Mouse (Mus musculus): ENCODE results near the gene Hdgf. TPM values are rescaled to one million over a fixed set of nuclear protein-coding genes. Genes with fewer than 3 reads are reported as not detected.
"Not testable (repeated sequence)": the region's sequence is repeated elsewhere in the genome, so short reads cannot be mapped to it uniquely, and the experiment has no call there.

Gene Hdgf
- polyA plus RNA-seq (2021) = 503 TPM

DNA sequence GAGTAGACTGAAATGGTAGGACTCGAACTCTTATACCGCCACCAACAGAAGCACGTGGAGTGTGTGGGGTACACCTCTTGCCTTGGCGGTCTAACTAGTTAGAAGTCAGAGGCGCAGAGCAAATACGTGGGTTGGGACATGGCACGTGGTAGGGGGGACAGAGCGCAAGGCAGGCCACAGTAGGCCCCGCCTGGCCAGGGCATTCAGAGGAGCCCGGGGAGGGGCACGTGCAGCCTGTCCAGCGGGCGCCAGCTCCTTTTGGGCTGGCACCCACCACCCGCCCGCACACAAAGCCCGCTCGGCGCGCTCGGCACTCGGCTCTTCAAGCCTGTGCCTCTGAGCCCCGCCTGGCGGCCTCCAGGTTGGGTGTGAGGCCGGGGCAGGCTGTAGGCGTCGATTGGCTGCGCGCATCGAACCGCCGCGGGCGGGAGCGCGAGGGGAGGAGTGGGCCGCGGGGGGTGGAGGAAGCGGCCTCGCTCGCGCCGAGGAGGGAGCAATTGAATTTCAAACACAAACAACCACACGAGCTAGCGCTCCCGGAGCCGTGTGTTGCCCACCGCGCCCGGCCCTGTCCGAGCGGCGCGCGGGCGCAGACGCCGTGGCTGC is at the start of gene Hdgf:
Gene Hdgf (plus strand): TSS at position 442 of the 606 bp plus-strand sequence.
- ChIA-PET CTCF (interaction anchor here (0.6 to 1.4 kb wide), 3 partner anchors 11 to 65 kb away, joined by 3 to 5 read pairs (median 3); partner anchors contain the start of gene Nes), POLR2A (interaction anchor here (0.8 to 2.1 kb wide), 7 partner anchors 8 to 24 kb away, joined by 3 to 6 read pairs (median 5); partner anchors contain the start of genes Isg20l2 and Prcc)
- peak; percentile 65 for ATAC-seq
- H3K27me3 ChIP-seq = no peaks in the 10 kb centered on the region
- TF ChIP-seq CTCF (IDR thresholded peaks at IDR 0.05) = no peak
- in situ Hi-C loops (cut with MboI; ENCODE audit: low pct_unique_long_range_greater_than_20kb) = no loop called here
- peak; percentile 88 for DNase-seq (ENCODE audit: low read depth, low spot score)

- ChIA-PET CTCF (interaction anchor here (0.8 to 7.6 kb wide), 2 partner anchors 18 to 41 kb away, joined by 3 to 40 read pairs; no protein-coding TSS in a partner anchor), POLR2A (no interaction called here)
- ATAC-seq = no peak
- in situ Hi-C loops (cut with MboI; ENCODE audit: low pct_unique_long_range_greater_than_20kb) = no loop called here
- no peak for TF ChIP-seq CTCF (IDR thresholded peaks at IDR 0.05)
- no peaks in the 10 kb centered on the region for H3K27me3 ChIP-seq
- DNase-seq (ENCODE audit: low read depth, low spot score) = no peak
Measured at GRCm38 (mm10) chr3:87857666-87858065, 48.5 kb upstream of the Hdgf start.

- ATAC-seq (peak; percentile 68), DNase-seq (ENCODE audit: low read depth, low spot score) (peak; percentile 58)
- no peaks in the 10 kb centered on the region for H3K27me3 ChIP-seq
- CTCF ChIA-PET = interaction anchor here (0.7 to 7.6 kb wide), 15 partner anchors 8 to 104 kb away, joined by 3 to 40 read pairs (median 5); partner anchors contain the start of genes Ntrk1 and Prcc
- POLR2A ChIA-PET = interaction anchor here (0.5 to 1.0 kb wide), 2 partner anchors 11 to 408 kb away, joined by 3 read pairs; no protein-coding TSS in a partner anchor
- in situ Hi-C loops (cut with MboI; ENCODE audit: low pct_unique_long_range_greater_than_20kb) = no loop called here
- no peak for TF ChIP-seq CTCF (IDR thresholded peaks at IDR 0.05)
Measured at GRCm38 (mm10) chr3:87859813-87860212, 46.3 kb upstream of the Hdgf start.

DNA sequence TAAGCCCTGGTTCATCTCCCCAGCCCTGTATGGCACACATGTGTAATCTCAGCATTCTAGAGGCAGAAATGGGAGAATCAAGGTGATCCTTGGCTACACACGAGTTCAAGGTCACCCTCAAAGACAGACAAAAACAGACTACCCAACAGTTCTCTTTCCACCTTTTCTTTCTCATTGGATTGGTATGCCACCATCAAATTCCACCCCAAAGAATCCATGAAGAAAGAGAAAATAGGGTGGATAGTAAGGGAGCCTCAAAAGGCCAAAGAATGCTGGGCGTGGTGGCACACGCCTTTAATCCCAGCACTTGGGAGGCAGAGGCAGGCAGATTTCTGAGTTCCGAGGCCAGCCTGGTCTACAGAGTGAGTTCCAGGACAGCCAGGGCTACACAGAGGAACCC is 42.0 kb upstream of the Hdgf start:
- CTCF ChIA-PET = interaction anchor here (1.5 kb wide), 1 partner anchor 12 kb away, joined by 3 read pairs; no protein-coding TSS in a partner anchor

DNA sequence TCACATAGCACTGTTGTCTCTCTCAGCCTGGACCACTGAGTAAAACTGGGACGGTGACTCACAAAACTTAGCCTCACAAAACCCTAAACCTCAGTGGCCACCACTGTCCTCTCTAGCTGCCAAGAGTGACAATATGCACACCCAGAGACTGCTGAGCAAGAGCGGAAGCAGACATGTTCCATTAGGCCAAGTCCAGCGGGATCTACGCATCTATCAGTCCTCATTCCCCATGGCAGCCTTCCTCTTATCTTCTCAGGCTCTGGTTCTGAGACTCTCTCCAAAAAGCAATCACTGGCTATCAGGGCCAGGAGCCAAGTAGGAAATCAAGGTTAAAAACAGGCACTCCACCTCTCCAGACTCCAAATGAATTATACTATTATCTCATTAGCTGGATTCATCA is 28.4 kb upstream of the Hdgf start:
- ATAC-seq = no peak
- ChIA-PET CTCF (interaction anchor here (0.6 to 3.0 kb wide), 4 partner anchors 9 to 40 kb away, joined by 3 to 7 read pairs (median 5); no protein-coding TSS in a partner anchor), POLR2A (no interaction called here)
- H3K27me3 ChIP-seq = no peaks in the 10 kb centered on the region
- DNase-seq (ENCODE audit: low read depth, low spot score) = no peak
- in situ Hi-C loops (cut with MboI; ENCODE audit: low pct_unique_long_range_greater_than_20kb) = no loop called here
- no peak for TF ChIP-seq CTCF (IDR thresholded peaks at IDR 0.05)

More for the DNA sequence above, 42.0 kb upstream of the Hdgf start:
- POLR2A ChIA-PET; in situ Hi-C loops (cut with MboI; ENCODE audit: low pct_unique_long_range_greater_than_20kb); H3K27me3 ChIP-seq; DNase-seq (ENCODE audit: low read depth, low spot score); ATAC-seq: not testable (repeated sequence)

DNA sequence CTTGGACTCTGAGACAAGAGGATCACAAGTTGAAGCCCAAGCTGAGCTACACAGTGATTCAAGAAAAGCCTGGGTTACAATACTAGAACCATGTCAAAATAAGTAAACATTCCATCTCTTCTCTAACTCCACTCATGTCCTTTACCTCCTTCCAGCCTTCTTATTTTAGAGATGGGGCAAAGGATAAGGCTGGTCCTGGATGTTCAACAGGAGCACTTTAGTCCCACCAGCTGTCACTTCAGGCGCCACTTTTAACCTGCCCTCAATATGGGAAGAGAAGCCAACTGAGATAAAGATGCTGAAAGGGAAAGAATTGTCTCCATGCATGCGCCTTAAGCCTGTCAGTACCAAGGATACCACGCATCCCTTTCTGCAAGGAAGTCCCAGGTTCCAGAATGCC is 21.8 kb upstream of the Hdgf start:
- TF ChIP-seq CTCF (IDR thresholded peaks at IDR 0.05) = no peak
- ChIA-PET POLR2A (interaction anchor here (1.8 to 2.2 kb wide), 2 partner anchors 22 to 25 kb away, joined by 5 to 18 read pairs; partner anchors contain the start of gene Hdgf), CTCF (interaction anchor here (1.3 to 2.5 kb wide), 5 partner anchors 9 to 46 kb away, joined by 3 to 17 read pairs (median 6); no protein-coding TSS in a partner anchor)
- ATAC-seq (no peak), DNase-seq (ENCODE audit: low read depth, low spot score) (no peak)
- in situ Hi-C loops (cut with MboI; ENCODE audit: low pct_unique_long_range_greater_than_20kb) = no loop called here
- no peaks in the 10 kb centered on the region for H3K27me3 ChIP-seq

- ChIA-PET CTCF (interaction anchor here (1.3 to 2.5 kb wide), 7 partner anchors 9 to 102 kb away, joined by 3 to 17 read pairs (median 5); no protein-coding TSS in a partner anchor), POLR2A (interaction anchor here (1.2 to 2.2 kb wide), 4 partner anchors 21 to 76 kb away, joined by 3 to 18 read pairs (median 4); partner anchors contain the start of gene Hdgf)
- no peak for TF ChIP-seq CTCF (IDR thresholded peaks at IDR 0.05)
- no peaks in the 10 kb centered on the region for H3K27me3 ChIP-seq
- DNase-seq (ENCODE audit: low read depth, low spot score) (no peak), ATAC-seq (peak; percentile 8)
- in situ Hi-C loops (cut with MboI; ENCODE audit: low pct_unique_long_range_greater_than_20kb) = loop anchor here (5.0 kb wide), 1 partner anchor 43 kb away; no protein-coding TSS in a partner anchor
Measured at GRCm38 (mm10) chr3:87884708-87885251, 21.3 kb upstream of the Hdgf start.

DNA sequence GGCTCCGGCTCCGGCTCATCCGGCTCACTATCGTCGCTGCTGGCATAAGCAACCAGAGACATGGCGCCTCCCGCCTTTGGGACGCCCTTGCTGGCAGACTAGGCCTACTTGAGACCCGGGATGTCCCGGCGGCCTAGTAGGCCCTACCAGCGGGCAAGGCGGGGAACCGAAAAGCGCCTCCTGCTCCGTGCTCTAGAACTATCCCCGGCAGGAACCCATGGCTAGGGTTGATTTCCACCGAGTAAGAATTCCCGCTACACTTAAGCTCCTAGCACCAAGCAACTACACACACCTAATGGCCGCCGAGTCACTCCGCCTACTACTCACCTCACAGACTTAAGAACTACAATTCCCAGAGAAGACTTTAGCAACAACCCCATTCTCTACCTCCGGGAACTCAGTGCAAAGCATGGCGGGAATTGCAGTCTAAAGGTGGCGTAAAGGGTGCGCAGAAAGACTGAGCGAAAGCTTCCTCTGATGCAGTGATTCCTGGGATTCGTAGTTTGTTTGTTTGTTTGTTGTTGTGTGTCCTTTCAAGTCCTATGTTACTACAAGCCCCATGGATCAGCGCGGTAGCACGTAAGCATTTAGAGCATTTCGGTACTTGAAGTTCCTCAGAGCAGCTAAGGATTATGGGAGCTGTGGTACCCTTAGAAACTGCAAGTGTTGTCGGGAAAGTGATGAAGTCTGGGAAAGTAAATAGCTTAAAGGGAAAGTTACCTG is 20.7 kb upstream of the Hdgf start, which contains the start of gene Prcc:
Gene Prcc (minus strand): TSS at position 328 of the 723 bp plus-strand sequence.
- TF ChIP-seq CTCF (IDR thresholded peaks at IDR 0.05) = no peak
- ATAC-seq (peak; percentile 97), DNase-seq (ENCODE audit: low read depth, low spot score) (peak; percentile 100)
- in situ Hi-C loops (cut with MboI; ENCODE audit: low pct_unique_long_range_greater_than_20kb) = loop anchor here (5.0 kb wide), 1 partner anchor 42 kb away; no protein-coding TSS in a partner anchor
- no peaks in the 10 kb centered on the region for H3K27me3 ChIP-seq
- POLR2A ChIA-PET = interaction anchor here (0.6 to 2.2 kb wide), 8 partner anchors 21 to 1465 kb away, joined by 3 to 18 read pairs (median 4); partner anchors contain the start of gene Hdgf
- CTCF ChIA-PET = interaction anchor here (0.6 to 2.0 kb wide), 10 partner anchors 10 to 101 kb away, joined by 3 to 7 read pairs (median 4); partner anchors contain the start of gene Mrpl24

DNA sequence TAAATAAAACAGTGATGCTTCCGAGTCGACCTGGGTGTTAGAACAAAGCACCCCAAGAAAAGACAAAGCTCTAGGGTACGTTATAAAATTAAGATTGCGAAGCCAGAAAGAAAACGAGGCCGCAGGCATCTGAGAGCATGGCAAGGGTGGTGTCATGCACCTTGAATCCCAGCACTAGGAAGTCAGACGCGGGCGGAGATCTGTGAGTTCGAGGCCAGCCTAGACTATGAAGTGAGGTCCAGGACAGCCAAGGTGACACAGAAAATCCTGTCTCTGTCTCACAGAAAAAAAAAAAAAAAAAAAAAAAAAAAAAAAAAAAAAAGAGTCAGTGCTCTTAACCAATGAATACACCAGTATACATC is 20.1 kb upstream of the Hdgf start:
- no peak for TF ChIP-seq CTCF (IDR thresholded peaks at IDR 0.05)
- CTCF ChIA-PET = interaction anchor here (0.6 to 1.9 kb wide), 6 partner anchors 22 to 101 kb away, joined by 3 to 5 read pairs (median 3); partner anchors contain the start of gene Mrpl24
- POLR2A ChIA-PET = interaction anchor here (0.6 to 2.2 kb wide), 8 partner anchors 20 to 1464 kb away, joined by 3 to 18 read pairs (median 4); partner anchors contain the start of gene Hdgf
- in situ Hi-C loops (cut with MboI; ENCODE audit: low pct_unique_long_range_greater_than_20kb) = loop anchor here (5.0 kb wide), 1 partner anchor 41 kb away; no protein-coding TSS in a partner anchor
- no peaks in the 10 kb centered on the region for H3K27me3 ChIP-seq
- peak; percentile 5 for ATAC-seq
- no peak for DNase-seq (ENCODE audit: low read depth, low spot score)
